Mouse (Mus musculus) brain, embryonic 14.5 days (tissue): Measurements from ENCODE around the gene Uqcrq.

ENCODE experiments used
- CTCF ChIP-seq: fragments of 200-500 bp; IDR thresholded peaks from 2 replicates; pipeline ENCODE4 v1.5.1; 2012; ENCODE audit warnings: inconsistent platforms, mild to moderate bottlenecking, moderate library complexity, borderline replicate concordance; ENCODE audit not compliant: insufficient read depth, insufficient read length; ENCODE audit errors: extremely low read depth
- POLR2A ChIP-seq: fragments of 200-500 bp; IDR thresholded peaks from 2 replicates; pipeline ENCODE4 v1.6.1; 2012; ENCODE audit warnings: mild to moderate bottlenecking, inconsistent platforms, borderline replicate concordance; ENCODE audit not compliant: poor library complexity, insufficient read depth, insufficient read length, severe bottlenecking; ENCODE audit errors: extremely low read depth

- TF ChIP-seq POLR2A = no peak
- no peak for TF ChIP-seq CTCF
Measured at GRCm38 (mm10) chr11:53458996-53459395, 28.4 kb upstream of the Uqcrq start.
